ENCODE assay signal across 15 mouse cellular contexts in genomic region chr7:68088825-68089224, GRCm38 (mm10).
DNase-seq lines count a peak whose midpoint lies in the region; ATAC-seq lines count a peak whose summit lies in the region.
"Had no signal": no experiment of that assay in that cellular context is flagged by ENCODE, and none has a peak within 500 bp of the region (broad histone marks: within the 10 kb centered on the region; RNA-seq: fewer than 3 reads in every experiment).

No protein-coding gene starts in this region.

- no peak overlapping the region for H3K4me2 ChIP-seq in hindbrain, embryonic 15.5 days
- H3K4me2 ChIP-seq: embryonic facial prominence, embryonic 13.5 days; heart, embryonic 15.5 days; midbrain, embryonic 12.5 days had no signal

- DNase-seq in hindbrain, embryonic 10.5 days (ENCODE audit: low spot score): no peak
- peak; percentile 26 to 36 for DNase-seq in layer of hippocampus, postnatal 36 days
- DNase-seq in right cerebral cortex, postnatal 25 days: peak; percentile 37
- DNase-seq in heart, postnatal 36 days: no peak
- no peak for DNase-seq in adrenal gland, adult 8-10 months
- DNase-seq in spleen, adult 18-20 months: no peak
- DNase-seq: adrenal gland, postnatal 25 days; gastrocnemius, postnatal 25 days; liver, embryonic 13.5 days had no signal

- no peak overlapping the region for H3K4me3 ChIP-seq in hindbrain, embryonic 15.5 days
- no peak overlapping the region for H3K4me3 ChIP-seq in hindbrain, embryonic 10.5 days
- H3K4me3 ChIP-seq: embryonic facial prominence, embryonic 13.5 days; forebrain, embryonic 10.5 days; heart, embryonic 15.5 days; liver, embryonic 13.5 days; midbrain, embryonic 12.5 days had no signal

- ATAC-seq in hindbrain, embryonic 15.5 days (ENCODE audit: low FRiP score, low read depth): no peak
- peak; percentile 92 for ATAC-seq in frontal cortex, adult (ENCODE audit: low TSS enrichment)

- H3K9ac ChIP-seq in hindbrain, embryonic 15.5 days: no peak overlapping the region
- H3K9ac ChIP-seq: embryonic facial prominence, embryonic 13.5 days; heart, embryonic 15.5 days; midbrain, embryonic 12.5 days had no signal

- no peaks in the 10 kb centered on the region for H3K27me3 ChIP-seq in hindbrain, embryonic 15.5 days
- no peaks in the 10 kb centered on the region for H3K27me3 ChIP-seq in hindbrain, embryonic 10.5 days (ENCODE audit: insufficient read depth, poor library complexity, severe bottlenecking)
- H3K27me3 ChIP-seq: embryonic facial prominence, embryonic 13.5 days; heart, embryonic 15.5 days; midbrain, embryonic 12.5 days had no signal

- no peaks in the 10 kb centered on the region for H3K36me3 ChIP-seq in hindbrain, embryonic 15.5 days
- H3K36me3 ChIP-seq in hindbrain, embryonic 10.5 days: peaks cover 29% of the 10 kb centered on the region; the same call in 1 of the 2 replicates
- H3K36me3 ChIP-seq: heart, embryonic 15.5 days; liver, embryonic 13.5 days had no signal

- intact Hi-C loops in heart, postnatal 36 days (cut with DNase I): no loop called here

- H3K9me3 ChIP-seq in hindbrain, embryonic 15.5 days: no peaks in the 10 kb centered on the region
- no peaks in the 10 kb centered on the region for H3K9me3 ChIP-seq in hindbrain, embryonic 10.5 days
- H3K9me3 ChIP-seq: embryonic facial prominence, embryonic 13.5 days; forebrain, embryonic 10.5 days; heart, embryonic 15.5 days; liver, embryonic 13.5 days; midbrain, embryonic 12.5 days had no signal

- 73% methylated on average over 6 of the region's 6 CpGs for WGBS in hindbrain, embryonic 15.5 days
- 88% methylated on average over 6 of the region's 6 CpGs for WGBS in hindbrain, embryonic 10.5 days

- H3K4me1 ChIP-seq in hindbrain, embryonic 15.5 days (replicated peaks): peaks cover 52% of the 10 kb centered on the region
- peaks cover 50% of the 10 kb centered on the region for H3K4me1 ChIP-seq in hindbrain, embryonic 10.5 days (replicated peaks)

- H3K27ac ChIP-seq in hindbrain, embryonic 15.5 days (replicated peaks): 0 out of 2 replicates have a peak overlapping the region, but pooled peaks have one; percentile 17
- no peak overlapping the region for H3K27ac ChIP-seq in hindbrain, embryonic 10.5 days
- H3K27ac ChIP-seq: embryonic facial prominence, embryonic 13.5 days; forebrain, embryonic 10.5 days; heart, embryonic 15.5 days; liver, embryonic 13.5 days; midbrain, embryonic 12.5 days had no signal

Comparison
In these comparisons a context has a peak if more than half of its experiments do, and no peak if none do; other contexts are left out.
1. DNase-seq: peak in layer of hippocampus, postnatal 36 days (2 of 2) and right cerebral cortex, postnatal 25 days (single experiment); none in hindbrain, embryonic 10.5 days (single experiment), heart, postnatal 36 days (0 of 2), adrenal gland, adult 8-10 months (single experiment) and spleen, adult 18-20 months (0 of 2).